ENCODE assay signal across 8 mouse cellular contexts in genomic region chr5:21785053-21785452, GRCm38 (mm10). TPM values are rescaled to one million over a fixed set of nuclear protein-coding genes. Genes with fewer than 3 reads are reported as not detected.
DNase-seq lines count a peak whose midpoint lies in the region; ATAC-seq and TF ChIP-seq lines count a peak whose summit lies in the region.

Dnajc2 (minus strand) TSS chr5:21785251.
Psmc2 (plus strand) TSS chr5:21785283.

- H3K4me1 ChIP-seq in G1E (ENCODE audit: insufficient read depth, low read depth, low read length), result peaks cover 41% of the 10 kb centered on the region
- H3K4me1 ChIP-seq in forebrain, embryonic 16.5 days (replicated peaks; ENCODE audit: control insufficient read depth, insufficient read depth, low read length), result peaks cover 32% of the 10 kb centered on the region
- H3K4me1 ChIP-seq in lung, embryonic 14.5 days (ENCODE audit: insufficient read depth), result no peaks in the 10 kb centered on the region
- peaks cover 7% of the 10 kb centered on the region for H3K4me1 ChIP-seq in olfactory bulb, adult 2 months (ENCODE audit: control insufficient read depth, insufficient read depth, low read length)
- peaks cover 5% of the 10 kb centered on the region; the same call in 1 of the 2 replicates for H3K4me1 ChIP-seq in thymus, adult 2 months (replicated peaks; ENCODE audit: control insufficient read depth, insufficient read depth, low read length)

- no peak for TF ChIP-seq CTCF in G1E (IDR thresholded peaks at IDR 0.05; ENCODE audit: low read depth, low read length)
- no peak for TF ChIP-seq CTCF in layer of hippocampus, adult 2 months (conservative IDR thresholded peaks at IDR 0.05)
- no peak for TF ChIP-seq CTCF in lung, embryonic 14.5 days (IDR thresholded peaks at IDR 0.05; ENCODE audit: low read depth)
- TF ChIP-seq CTCF in olfactory bulb, adult 2 months (IDR thresholded peaks at IDR 0.05; ENCODE audit: insufficient read depth, low read depth, low read length), result no peak
- TF ChIP-seq CTCF in thymus, adult 2 months (IDR thresholded peaks at IDR 0.05; ENCODE audit: borderline replicate concordance, control insufficient read depth, extremely low read depth, insufficient read depth, low read length, poor library complexity), result no peak

- peaks cover 54% of the 10 kb centered on the region for H3K36me3 ChIP-seq in G1E (replicated peaks)
- H3K36me3 ChIP-seq in forebrain, embryonic 16.5 days (ENCODE audit: control insufficient read depth, insufficient read depth), result peaks cover 17% of the 10 kb centered on the region
- H3K36me3 ChIP-seq in lung, embryonic 14.5 days (ENCODE audit: insufficient read depth), result peaks cover 29% of the 10 kb centered on the region
- peaks cover 27% of the 10 kb centered on the region for H3K36me3 ChIP-seq in thymus, adult 2 months (ENCODE audit: control insufficient read depth, insufficient read depth, low read length)

- peak; percentile 63 for ATAC-seq in G1E (ENCODE audit: extremely low read depth, insufficient number of reproducible peaks, low FRiP score, poor library complexity, severe bottlenecking)
- peak; percentile 96 for ATAC-seq in forebrain, embryonic 16.5 days
- peak; percentile 94 for ATAC-seq in lung, embryonic 14.5 days (ENCODE audit: insufficient read depth)

- intact Hi-C loops in heart, postnatal 36 days (cut with DNase I), result loop anchor here (5.0 kb wide), 1 partner anchor 83 kb away; the partner anchor contains the start of gene Napepld

- peak within 1 kb of the TSS; percentile 59; the same call in 1 of the 2 replicates for H3K27ac ChIP-seq in forebrain, embryonic 16.5 days (ENCODE audit: low read length)
- H3K27ac ChIP-seq in layer of hippocampus, adult 2 months, result peak within 1 kb of the TSS; percentile 94
- peak within 1 kb of the TSS; percentile 84 for H3K27ac ChIP-seq in lung, embryonic 14.5 days (ENCODE audit: low read depth)
- no peak within 1 kb of the TSS for H3K27ac ChIP-seq in olfactory bulb, adult 2 months (ENCODE audit: insufficient read depth, low read depth, low read length)
- peak within 1 kb of the TSS; percentile 25; the same call in 1 of the 2 replicates for H3K27ac ChIP-seq in thymus, adult 2 months (ENCODE audit: control insufficient read depth, insufficient read depth, low read length)

- no peaks in the 10 kb centered on the region for H3K9me3 ChIP-seq in G1E (replicated peaks)
- no peaks in the 10 kb centered on the region for H3K9me3 ChIP-seq in forebrain, embryonic 16.5 days (ENCODE audit: control insufficient read depth, low read length)
- no peaks in the 10 kb centered on the region for H3K9me3 ChIP-seq in lung, embryonic 14.5 days (ENCODE audit: low read depth, low read length)

- peak within 1 kb of the TSS; percentile 95 for H3K4me3 ChIP-seq in G1E (ENCODE audit: low read depth, low read length)
- peak within 1 kb of the TSS; percentile 92 for H3K4me3 ChIP-seq in forebrain, embryonic 16.5 days (replicated peaks; ENCODE audit: low read length)
- peak within 1 kb of the TSS; percentile 97 for H3K4me3 ChIP-seq in layer of hippocampus, adult 2 months
- H3K4me3 ChIP-seq in lung, embryonic 14.5 days (ENCODE audit: low read depth, low read length), result peak within 1 kb of the TSS; percentile 90
- peak within 1 kb of the TSS; percentile 67 for H3K4me3 ChIP-seq in olfactory bulb, adult 2 months (ENCODE audit: insufficient read depth, low read depth, low read length)
- H3K4me3 ChIP-seq in thymus, adult 2 months (ENCODE audit: control insufficient read depth, insufficient read depth, low read length), result peak within 1 kb of the TSS; percentile 76

- peak within 1 kb of the TSS; percentile 94 for H3K4me2 ChIP-seq in forebrain, embryonic 16.5 days (ENCODE audit: low read length)
- peak within 1 kb of the TSS; percentile 93 for H3K4me2 ChIP-seq in lung, embryonic 14.5 days

- DNase-seq in G1E (ENCODE audit: low spot score), result peak; percentile 92
- peak; percentile 85 to 91 for DNase-seq in cerebellum, adult 18-20 months
- peak; percentile 86 to 87 for DNase-seq in heart, postnatal 36 days
- DNase-seq in layer of hippocampus, adult 2 months (ENCODE audit: low spot score in 2 of 2), result peak; percentile 90
- DNase-seq in lung, embryonic 14.5 days, result peak; percentile 95
- peak; percentile 82 for DNase-seq in thymus, adult 2 months

- TF ChIP-seq POLR2A in olfactory bulb, adult 2 months (IDR thresholded peaks at IDR 0.05; ENCODE audit: insufficient read depth, low read depth, low read length), result peak; percentile 35; the same call in 1 of the 2 replicates
- TF ChIP-seq POLR2A in thymus, adult 2 months (IDR thresholded peaks at IDR 0.05; ENCODE audit: control insufficient read depth, extremely low read depth, insufficient read depth, low read length, poor library complexity), result 0 out of 2 replicates have a peak, but pooled peaks have one; percentile 49

- peak within 1 kb of the TSS; percentile 79 for H3K9ac ChIP-seq in forebrain, embryonic 16.5 days (replicated peaks; ENCODE audit: low read depth, low read length)
- H3K9ac ChIP-seq in lung, embryonic 14.5 days, result peak within 1 kb of the TSS; percentile 81

- H3K27me3 ChIP-seq in G1E (ENCODE audit: insufficient read depth, low read length), result no peaks in the 10 kb centered on the region
- H3K27me3 ChIP-seq in forebrain, embryonic 16.5 days (replicated peaks; ENCODE audit: control insufficient read depth, insufficient read depth, low read length), result no peaks in the 10 kb centered on the region
- H3K27me3 ChIP-seq in lung, embryonic 14.5 days (ENCODE audit: insufficient read depth, low read length), result no peaks in the 10 kb centered on the region
- H3K27me3 ChIP-seq in thymus, adult 2 months (ENCODE audit: control insufficient read depth, insufficient read depth, low read length), result no peaks in the 10 kb centered on the region

- 0% methylated on average over 32 of the region's 37 CpGs for WGBS in forebrain, embryonic 16.5 days
- under 1% methylated on average over 37 of the region's 37 CpGs for WGBS in lung, embryonic 14.5 days
- under 1% methylated on average over 37 of the region's 37 CpGs for WGBS in olfactory bulb, adult 2 months
- WGBS in thymus, adult 2 months, result under 1% methylated on average over 37 of the region's 37 CpGs

RNA-seq across cellular contexts. Expression of gene Dnajc2, which starts in this region (rescaled TPM):
- total RNA-seq in G1E (2014; fragmentation: Nextera tagmentation) (140 and 150 TPM in 2 replicates), G1E (2017) (139 and 150 TPM in 2 replicates)
- polyA plus RNA-seq in G1E (2012), result 83.4 and 111 TPM in 2 replicates
- polyA plus RNA-seq in forebrain, embryonic 16.5 days (2015; fragmentation: Nextera tagmentation; extraction: Ambion mirVana), result 67.3 and 68.1 TPM in 2 replicates
- total RNA-seq in heart, postnatal 36 days (2021), result 10 to 100 TPM; 21.2 to 22.8 TPM
- total RNA-seq in layer of hippocampus, adult 2 months (2021), result 10 to 100 TPM; 28.0 to 34.1 TPM
- polyA plus RNA-seq in lung, embryonic 14.5 days (2014; fragmentation: Nextera tagmentation; extraction: Ambion mirVana), result 76.9 and 77.4 TPM in 2 replicates
- polyA plus RNA-seq in olfactory bulb, adult 2 months (2012; ENCODE audit: insufficient read depth, insufficient read length, low replicate concordance, missing spikeins), result not detected in 2 replicates
- 17.0 and 27.0 TPM in 2 replicates for polyA plus RNA-seq in thymus, adult 2 months (2012; rRNA removed)

RNA-seq across cellular contexts. Expression of gene Psmc2, which starts in this region (rescaled TPM):
- 184 and 196 TPM in 2 replicates for total RNA-seq in G1E (2014; fragmentation: Nextera tagmentation)
- total RNA-seq in G1E (2017), result 97.3 and 112 TPM in 2 replicates
- polyA plus RNA-seq in G1E (2012), result 8.4 and 14.3 TPM in 2 replicates
- polyA plus RNA-seq in forebrain, embryonic 16.5 days (2015; fragmentation: Nextera tagmentation; extraction: Ambion mirVana), result 178 and 182 TPM in 2 replicates
- 100 to 1,000 TPM in 1 of 2 experiments, 10 to 100 TPM in 1; 98.9 to 103 TPM for total RNA-seq in heart, postnatal 36 days (2021)
- 100 to 1,000 TPM; 116 to 118 TPM for total RNA-seq in layer of hippocampus, adult 2 months (2021)
- polyA plus RNA-seq in lung, embryonic 14.5 days (2014; fragmentation: Nextera tagmentation; extraction: Ambion mirVana), result 188 and 190 TPM in 2 replicates
- polyA plus RNA-seq in olfactory bulb, adult 2 months (2012; ENCODE audit: insufficient read depth, insufficient read length, low replicate concordance, missing spikeins), result not detected in 2 replicates
- 25.3 and 27.2 TPM in 2 replicates for polyA plus RNA-seq in thymus, adult 2 months (2012; rRNA removed)

Comparison
In these comparisons a context has a peak if more than half of its experiments do, and no peak if none do; other contexts are left out.
1. RNA of gene Dnajc2 (polyA plus RNA-seq): 83.4 to 111 TPM in G1E, 76.9 to 77.4 TPM in lung, embryonic 14.5 days, 67.3 to 68.1 TPM in forebrain, embryonic 16.5 days and 17.0 to 27.0 TPM in thymus, adult 2 months; not detected in olfactory bulb, adult 2 months; every median in the first group is over 10 times any median in the second.
2. Peak in every context shown above with its lines, with median percentiles within 50 percentile points of each other: ATAC-seq, DNase-seq and H3K4me3 ChIP-seq.